Comparison of ENCODE assay signal across 8 mouse cellular contexts in genomic region chr7:24531211-24531971, GRCm38 (mm10). TPM values are rescaled to one million over a fixed set of nuclear protein-coding genes. Genes with fewer than 3 reads are reported as not detected.
DNase-seq lines count a peak whose midpoint lies in the region; ATAC-seq and TF ChIP-seq lines count a peak whose summit lies in the region.

No protein-coding gene starts in this region.

- H3K9ac ChIP-seq in heart, embryonic 11.5 days (ENCODE audit: low read depth, low read length): peak overlapping the region; percentile 87
- peak overlapping the region; percentile 78 for H3K9ac ChIP-seq in kidney, embryonic 16.5 days (replicated peaks; ENCODE audit: low read length)
- H3K9ac ChIP-seq in liver, embryonic 15.5 days: peak overlapping the region; percentile 74
- peak overlapping the region; percentile 92 for H3K9ac ChIP-seq in neural tube, embryonic 12.5 days
- peak overlapping the region; percentile 80 for H3K9ac ChIP-seq in stomach, postnatal 0 days (ENCODE audit: low read length)

- peak; percentile 43 for ATAC-seq in heart, embryonic 11.5 days (replicated peaks; ENCODE audit: insufficient number of reproducible peaks, low FRiP score, low TSS enrichment)
- ATAC-seq in kidney, embryonic 16.5 days (ENCODE audit: low FRiP score, low TSS enrichment): peak; percentile 68
- ATAC-seq in liver, embryonic 15.5 days (ENCODE audit: insufficient read depth): peak; percentile 32; the same call in 1 of the 2 replicates
- peak; percentile 74 for ATAC-seq in neural tube, embryonic 12.5 days (ENCODE audit: low FRiP score, low read depth)
- peak; percentile 68 for ATAC-seq in stomach, postnatal 0 days (ENCODE audit: low FRiP score, low TSS enrichment)

- H3K9me3 ChIP-seq in heart, embryonic 11.5 days (replicated peaks; ENCODE audit: control insufficient read depth, low read length): no peaks in the 10 kb centered on the region
- no peaks in the 10 kb centered on the region for H3K9me3 ChIP-seq in kidney, embryonic 16.5 days (ENCODE audit: low read length)
- H3K9me3 ChIP-seq in liver, embryonic 15.5 days (replicated peaks): no peaks in the 10 kb centered on the region
- no peaks in the 10 kb centered on the region for H3K9me3 ChIP-seq in neural tube, embryonic 12.5 days
- H3K9me3 ChIP-seq in stomach, postnatal 0 days (ENCODE audit: control insufficient read depth, low read length): no peaks in the 10 kb centered on the region

- H3K4me1 ChIP-seq in embryonic fibroblast, embryonic 13.5 days (ENCODE audit: control insufficient read depth, insufficient read depth, low read length): peaks cover 7% of the 10 kb centered on the region; the same call in 1 of the 2 replicates
- H3K4me1 ChIP-seq in heart, embryonic 11.5 days (ENCODE audit: control insufficient read depth, insufficient read depth, low read length): peaks cover 24% of the 10 kb centered on the region
- H3K4me1 ChIP-seq in kidney, embryonic 16.5 days (ENCODE audit: insufficient read depth, low read length): peaks cover 23% of the 10 kb centered on the region
- H3K4me1 ChIP-seq in liver, embryonic 15.5 days (replicated peaks): peaks cover 28% of the 10 kb centered on the region
- peaks cover 28% of the 10 kb centered on the region for H3K4me1 ChIP-seq in neural tube, embryonic 12.5 days
- H3K4me1 ChIP-seq in stomach, postnatal 0 days (replicated peaks; ENCODE audit: control insufficient read depth, insufficient read depth): no peaks in the 10 kb centered on the region

- peak; percentile 52 for TF ChIP-seq POLR2A in embryonic fibroblast, embryonic 13.5 days (IDR thresholded peaks at IDR 0.05; ENCODE audit: low read depth, low read length)

- peak overlapping the region; percentile 68 for H3K27ac ChIP-seq in embryonic fibroblast, embryonic 13.5 days (ENCODE audit: insufficient read depth, low read length)
- peak overlapping the region; percentile 68 for H3K27ac ChIP-seq in heart, embryonic 11.5 days (ENCODE audit: low read depth, low read length)
- peak overlapping the region; percentile 92 for H3K27ac ChIP-seq in kidney, embryonic 16.5 days (ENCODE audit: low read length)
- peak overlapping the region; percentile 77 for H3K27ac ChIP-seq in liver, embryonic 15.5 days (replicated peaks)
- peak overlapping the region; percentile 81 for H3K27ac ChIP-seq in neural tube, embryonic 12.5 days
- H3K27ac ChIP-seq in stomach, postnatal 0 days (replicated peaks): peak overlapping the region; percentile 94

- no peak for TF ChIP-seq EP300 in stomach, postnatal 0 days (optimal IDR thresholded peaks at IDR 0.05)

- no peaks in the 10 kb centered on the region for H3K79me3 ChIP-seq in C2C12 (ENCODE audit: low read depth)

- no peaks in the 10 kb centered on the region for H3K36me3 ChIP-seq in C2C12 (ENCODE audit: control insufficient read depth, insufficient read depth)
- peaks cover 13% of the 10 kb centered on the region for H3K36me3 ChIP-seq in heart, embryonic 11.5 days (ENCODE audit: control insufficient read depth, insufficient read depth, low read length)
- H3K36me3 ChIP-seq in kidney, embryonic 16.5 days (ENCODE audit: insufficient read depth, low read length): peaks cover 23% of the 10 kb centered on the region
- peaks cover 18% of the 10 kb centered on the region for H3K36me3 ChIP-seq in liver, embryonic 15.5 days (replicated peaks)
- H3K36me3 ChIP-seq in neural tube, embryonic 12.5 days: peaks cover 33% of the 10 kb centered on the region
- H3K36me3 ChIP-seq in stomach, postnatal 0 days (ENCODE audit: control insufficient read depth, insufficient read depth, low read length): peaks cover 12% of the 10 kb centered on the region

- no peaks in the 10 kb centered on the region for H3K27me3 ChIP-seq in C2C12 (ENCODE audit: control insufficient read depth, insufficient read depth, insufficient read length)
- H3K27me3 ChIP-seq in heart, embryonic 11.5 days (ENCODE audit: control insufficient read depth, insufficient read depth, low read length): peaks cover 15% of the 10 kb centered on the region
- H3K27me3 ChIP-seq in kidney, embryonic 16.5 days (ENCODE audit: insufficient read depth, low read length): no peaks in the 10 kb centered on the region
- H3K27me3 ChIP-seq in liver, embryonic 15.5 days: no peaks in the 10 kb centered on the region
- peaks cover 14% of the 10 kb centered on the region for H3K27me3 ChIP-seq in neural tube, embryonic 12.5 days (replicated peaks)
- no peaks in the 10 kb centered on the region for H3K27me3 ChIP-seq in stomach, postnatal 0 days (ENCODE audit: control insufficient read depth, insufficient read depth, low read length)

- peak; percentile 92 for DNase-seq in brain, adult 2 months (ENCODE audit: low read depth, low spot score)
- peak; percentile 85 for DNase-seq in stomach, postnatal 0 days (ENCODE audit: low spot score)

- WGBS in heart, embryonic 11.5 days (ENCODE audit: insufficient replicate concordance): 1% methylated on average over 43 of the region's 43 CpGs
- WGBS in kidney, embryonic 16.5 days: under 1% methylated on average over 43 of the region's 43 CpGs
- 2% methylated on average over 43 of the region's 43 CpGs for WGBS in liver, embryonic 15.5 days (ENCODE audit: insufficient replicate concordance)
- under 1% methylated on average over 43 of the region's 43 CpGs for WGBS in neural tube, embryonic 12.5 days
- WGBS in stomach, postnatal 0 days: 1% methylated on average over 43 of the region's 43 CpGs

- peaks cover 7% of the 10 kb centered on the region for H3K79me2 ChIP-seq in C2C12 (ENCODE audit: control insufficient read depth, insufficient read depth)

- peak; percentile 96 for TF ChIP-seq CTCF in C2C12 (IDR thresholded peaks at IDR 0.05; ENCODE audit: control insufficient read depth, insufficient read depth, insufficient read length)
- TF ChIP-seq CTCF in embryonic fibroblast, embryonic 13.5 days (IDR thresholded peaks at IDR 0.05; ENCODE audit: borderline replicate concordance, insufficient read depth, low read length): peak; percentile 86
- TF ChIP-seq CTCF in stomach, postnatal 0 days (IDR thresholded peaks at IDR 0.05; ENCODE audit: low read depth): peak; percentile 94

- H3K4me3 ChIP-seq in C2C12 (ENCODE audit: insufficient read depth, poor library complexity, severe bottlenecking): peak overlapping the region; percentile 43
- peak overlapping the region; percentile 56 for H3K4me3 ChIP-seq in embryonic fibroblast, embryonic 13.5 days (ENCODE audit: insufficient read depth, low read length)
- H3K4me3 ChIP-seq in heart, embryonic 11.5 days (ENCODE audit: low read depth, low read length): peak overlapping the region; percentile 71
- peak overlapping the region; percentile 79 for H3K4me3 ChIP-seq in kidney, embryonic 16.5 days (ENCODE audit: low read length)
- peak overlapping the region; percentile 67 for H3K4me3 ChIP-seq in liver, embryonic 15.5 days (replicated peaks)
- H3K4me3 ChIP-seq in neural tube, embryonic 12.5 days: peak overlapping the region; percentile 69
- peak overlapping the region; percentile 60 for H3K4me3 ChIP-seq in stomach, postnatal 0 days (ENCODE audit: low read depth, low read length)

- peak overlapping the region; percentile 53 for H3ac ChIP-seq in C2C12 (ENCODE audit: control insufficient read depth, insufficient read length, low read depth)

- peak overlapping the region; percentile 99 for H3K4me2 ChIP-seq in heart, embryonic 11.5 days
- H3K4me2 ChIP-seq in kidney, embryonic 16.5 days (replicated peaks; ENCODE audit: low read depth, low read length): peak overlapping the region; percentile 95
- peak overlapping the region; percentile 97 for H3K4me2 ChIP-seq in liver, embryonic 15.5 days
- peak overlapping the region; percentile 95 for H3K4me2 ChIP-seq in neural tube, embryonic 12.5 days (replicated peaks)
- H3K4me2 ChIP-seq in stomach, postnatal 0 days (replicated peaks; ENCODE audit: low read depth): peak overlapping the region; percentile 96

RNA-seq across cellular contexts. Expression of gene Irgq, which starts 0.9 kb away (rescaled TPM):
- polyA plus RNA-seq in C2C12 (2012; fragmentation: generic; extraction: Trizol): 7.9 TPM
- 17.6 and 21.7 TPM in 2 replicates for polyA plus RNA-seq in embryonic fibroblast, embryonic 13.5 days (2011; ENCODE audit: insufficient read length, low read depth, missing spikeins)
- polyA plus RNA-seq in heart, embryonic 11.5 days (2014; fragmentation: Nextera tagmentation; extraction: Ambion mirVana): 4.1 and 6.1 TPM in 2 replicates
- polyA plus RNA-seq in kidney, embryonic 16.5 days (2015; fragmentation: Nextera tagmentation; extraction: Ambion mirVana): 7.2 and 7.8 TPM in 2 replicates
- 1.6 and 2.0 TPM in 2 replicates for polyA plus RNA-seq in liver, embryonic 15.5 days (2015; fragmentation: Nextera tagmentation; extraction: Ambion mirVana)
- polyA plus RNA-seq in neural tube, embryonic 12.5 days (2016; fragmentation: Nextera tagmentation; extraction: Ambion mirVana): 27.5 and 30.7 TPM in 2 replicates
- polyA plus RNA-seq in stomach, postnatal 0 days (2015; fragmentation: Nextera tagmentation; extraction: Ambion mirVana): 4.3 and 5.7 TPM in 2 replicates

RNA-seq across cellular contexts. Expression of gene Pinlyp, which starts 14.5 kb away (rescaled TPM):
- polyA plus RNA-seq in C2C12 (2012; fragmentation: generic; extraction: Trizol): 0.23 TPM
- polyA plus RNA-seq in embryonic fibroblast, embryonic 13.5 days (2011; ENCODE audit: insufficient read length, low read depth, missing spikeins): not detected in 2 replicates
- polyA plus RNA-seq in heart, embryonic 11.5 days (2014; fragmentation: Nextera tagmentation; extraction: Ambion mirVana): not detected in 2 replicates
- 0.64 and 1.0 TPM in 2 replicates for polyA plus RNA-seq in kidney, embryonic 16.5 days (2015; fragmentation: Nextera tagmentation; extraction: Ambion mirVana)
- not detected in 2 replicates for polyA plus RNA-seq in liver, embryonic 15.5 days (2015; fragmentation: Nextera tagmentation; extraction: Ambion mirVana)
- polyA plus RNA-seq in neural tube, embryonic 12.5 days (2016; fragmentation: Nextera tagmentation; extraction: Ambion mirVana): not detected in 2 replicates
- 61.2 and 62.9 TPM in 2 replicates for polyA plus RNA-seq in stomach, postnatal 0 days (2015; fragmentation: Nextera tagmentation; extraction: Ambion mirVana)

RNA-seq across cellular contexts. Expression of gene Xrcc1, which starts 14.7 kb away (rescaled TPM):
- 57.4 TPM for polyA plus RNA-seq in C2C12 (2012; fragmentation: generic; extraction: Trizol)
- 33.3 and 41.3 TPM in 2 replicates for polyA plus RNA-seq in embryonic fibroblast, embryonic 13.5 days (2011; ENCODE audit: insufficient read length, low read depth, missing spikeins)
- 69.8 and 76.6 TPM in 2 replicates for polyA plus RNA-seq in heart, embryonic 11.5 days (2014; fragmentation: Nextera tagmentation; extraction: Ambion mirVana)
- polyA plus RNA-seq in kidney, embryonic 16.5 days (2015; fragmentation: Nextera tagmentation; extraction: Ambion mirVana): 159 and 164 TPM in 2 replicates
- 41.1 and 48.9 TPM in 2 replicates for polyA plus RNA-seq in liver, embryonic 15.5 days (2015; fragmentation: Nextera tagmentation; extraction: Ambion mirVana)
- 83.4 and 89.8 TPM in 2 replicates for polyA plus RNA-seq in neural tube, embryonic 12.5 days (2016; fragmentation: Nextera tagmentation; extraction: Ambion mirVana)
- polyA plus RNA-seq in stomach, postnatal 0 days (2015; fragmentation: Nextera tagmentation; extraction: Ambion mirVana): 27.4 and 31.4 TPM in 2 replicates

RNA-seq across cellular contexts. Expression of gene AC161166.1, which starts 19.1 kb away (rescaled TPM):
- 0.16 TPM for polyA plus RNA-seq in C2C12 (2012; fragmentation: generic; extraction: Trizol)
- polyA plus RNA-seq in embryonic fibroblast, embryonic 13.5 days (2011; ENCODE audit: insufficient read length, low read depth, missing spikeins): not detected in 2 replicates
- 0.25 and 0.57 TPM in 2 replicates for polyA plus RNA-seq in heart, embryonic 11.5 days (2014; fragmentation: Nextera tagmentation; extraction: Ambion mirVana)
- polyA plus RNA-seq in kidney, embryonic 16.5 days (2015; fragmentation: Nextera tagmentation; extraction: Ambion mirVana): 0.42 and 0.80 TPM in 2 replicates
- polyA plus RNA-seq in liver, embryonic 15.5 days (2015; fragmentation: Nextera tagmentation; extraction: Ambion mirVana): not detected in 2 replicates
- 1.2 and 1.5 TPM in 2 replicates for polyA plus RNA-seq in neural tube, embryonic 12.5 days (2016; fragmentation: Nextera tagmentation; extraction: Ambion mirVana)
- polyA plus RNA-seq in stomach, postnatal 0 days (2015; fragmentation: Nextera tagmentation; extraction: Ambion mirVana): 0.07 and 0.10 TPM in 2 replicates

RNA-seq across cellular contexts. Expression of gene Zfp428, which starts 24.6 kb away (rescaled TPM):
- 53.8 TPM for polyA plus RNA-seq in C2C12 (2012; fragmentation: generic; extraction: Trizol)
- 5.6 and 8.9 TPM in 2 replicates for polyA plus RNA-seq in embryonic fibroblast, embryonic 13.5 days (2011; ENCODE audit: insufficient read length, low read depth, missing spikeins)
- polyA plus RNA-seq in heart, embryonic 11.5 days (2014; fragmentation: Nextera tagmentation; extraction: Ambion mirVana): 22.6 and 26.0 TPM in 2 replicates
- 60.5 and 67.6 TPM in 2 replicates for polyA plus RNA-seq in kidney, embryonic 16.5 days (2015; fragmentation: Nextera tagmentation; extraction: Ambion mirVana)
- polyA plus RNA-seq in liver, embryonic 15.5 days (2015; fragmentation: Nextera tagmentation; extraction: Ambion mirVana): 4.2 and 4.5 TPM in 2 replicates
- 172 and 176 TPM in 2 replicates for polyA plus RNA-seq in neural tube, embryonic 12.5 days (2016; fragmentation: Nextera tagmentation; extraction: Ambion mirVana)
- 13.6 and 15.8 TPM in 2 replicates for polyA plus RNA-seq in stomach, postnatal 0 days (2015; fragmentation: Nextera tagmentation; extraction: Ambion mirVana)

Comparison
In these comparisons a context has a peak if more than half of its experiments do, and no peak if none do; other contexts are left out.
1. Peak in every context shown above with its lines: DNase-seq, ATAC-seq, H3K4me3 ChIP-seq and H3K27ac ChIP-seq.
2. RNA of gene Pinlyp, which starts 14.5 kb away (polyA plus RNA-seq): 61.2 to 62.9 TPM in stomach, postnatal 0 days; 0.64 to 1.0 TPM in kidney, embryonic 16.5 days, 0.23 TPM in C2C12 (single experiment), not detected in embryonic fibroblast, embryonic 13.5 days, not detected in neural tube, embryonic 12.5 days, not detected in liver, embryonic 15.5 days and not detected in heart, embryonic 11.5 days; every median in the first group is over 10 times any median in the second.